Mouse (Mus musculus) heart, embryonic 16.5 days (tissue): ENCODE data around the gene Ywhab. TPM values are rescaled to one million over a fixed set of nuclear protein-coding genes. Genes with fewer than 3 reads are reported as not detected.
A peak's percentile ranks its signal among the peaks of the same experiment; 100 is the strongest.

ENCODE experiments used
- ATAC-seq: fragments of 200-750 bp; cut with Nextera tagmentation; replicated peaks from 2 replicates; pipeline ENCODE4 v1.8.0; 2017; ENCODE audit warnings: moderate number of reproducible peaks; ENCODE audit not compliant: insufficient read depth, low FRiP score; ENCODE audit errors: extremely low read depth
- H3K27ac ChIP-seq: fragments of 300-500 bp; sonication (generic); 2 replicates; pipeline ENCODE4 v1.5.1; 2014; ENCODE audit warnings: mild to moderate bottlenecking, low read length, control low read depth, moderate library complexity
- H3K27me3 ChIP-seq: fragments of 300-500 bp; sonication (generic); 2 replicates; pipeline ENCODE4 v1.6.1; 2014; ENCODE audit warnings: low read length, mixed read lengths; ENCODE audit not compliant: control insufficient read depth, insufficient read depth
- H3K36me3 ChIP-seq: fragments of 300-500 bp; sonication (generic); 2 replicates; pipeline ENCODE4 v1.6.1; 2014; ENCODE audit not compliant: control insufficient read depth, insufficient read depth
- H3K4me1 ChIP-seq: fragments of 300-500 bp; sonication (generic); 2 replicates; pipeline ENCODE4 v1.6.1; 2014; ENCODE audit warnings: low read length, mixed read lengths; ENCODE audit not compliant: control insufficient read depth, insufficient read depth
- H3K4me2 ChIP-seq: fragments of 300-500 bp; sonication (generic); 2 replicates; pipeline ENCODE4 v1.6.1; 2014; ENCODE audit warnings: low read depth, mild to moderate bottlenecking, control low read depth, low read length
- H3K4me3 ChIP-seq: fragments of 300-500 bp; sonication (generic); 2 replicates; pipeline ENCODE4 v1.5.1; 2014; ENCODE audit warnings: mild to moderate bottlenecking, control low read depth, low read length
- H3K9ac ChIP-seq: fragments of 300-500 bp; sonication (generic); 2 replicates; pipeline ENCODE4 v1.6.1; 2014; ENCODE audit warnings: low read length, control low read depth
- H3K9me3 ChIP-seq: fragments of 300-500 bp; sonication (generic); replicated peaks from 2 replicates; pipeline ENCODE4 v1.6.1; 2016; ENCODE audit warnings: low read length; ENCODE audit not compliant: control insufficient read depth
- WGBS: fragments of 180-500 bp; shearing (Covaris S2); extraction: QIAGEN DNeasy Blood & Tissue Kit; methylation state at CpG from one replicate; pipeline ENCODE4 v1.1.7; 2014; 5-methylcytosine and 5-hydroxymethylcytosine counted together
- polyA plus RNA-seq: library from polyadenylated mRNA; unstranded; fragments of >200 nt; fragmentation: Nextera tagmentation; extraction: Ambion mirVana; gene quantifications from 2 replicates; pipeline ENCODE4 v1.2.1, GENCODE M21; 2015

Ywhab gene
- polyA plus RNA-seq, 1 experiment from 2014 or later: 198 TPM

DNA sequence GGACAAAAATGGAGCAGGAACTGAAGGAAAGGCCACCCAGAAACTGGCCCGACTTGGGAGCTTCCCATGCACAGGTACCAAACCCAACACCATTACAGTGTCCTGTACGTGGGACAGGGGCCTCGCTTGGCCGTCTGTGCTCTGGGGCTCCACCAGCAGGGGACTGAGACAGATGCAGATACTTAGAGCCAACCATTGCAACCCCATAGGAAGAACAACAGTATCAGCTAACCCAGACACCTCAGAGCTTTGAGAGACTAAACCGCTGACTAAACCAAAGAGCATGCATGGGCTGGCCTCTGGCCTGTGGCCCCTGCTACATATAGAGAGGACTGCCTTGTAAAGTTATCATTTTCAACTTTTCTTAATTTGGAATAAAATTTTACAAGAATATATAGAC lies 9.7 kb downstream of the Ywhab start:
- WGBS: 66% methylated on average over 5 of the region's 5 CpGs
- no peak overlapping the region for H3K4me3 ChIP-seq
- no peak for ATAC-seq
- no peaks in the 10 kb centered on the region for H3K9me3 ChIP-seq
- H3K9ac ChIP-seq: no peak overlapping the region
- no peaks in the 10 kb centered on the region for H3K27me3 ChIP-seq
- H3K27ac ChIP-seq: no peak overlapping the region
- no peaks in the 10 kb centered on the region for H3K36me3 ChIP-seq
- H3K4me2 ChIP-seq: no peak overlapping the region
- H3K4me1 ChIP-seq: peaks cover 48% of the 10 kb centered on the region

DNA sequence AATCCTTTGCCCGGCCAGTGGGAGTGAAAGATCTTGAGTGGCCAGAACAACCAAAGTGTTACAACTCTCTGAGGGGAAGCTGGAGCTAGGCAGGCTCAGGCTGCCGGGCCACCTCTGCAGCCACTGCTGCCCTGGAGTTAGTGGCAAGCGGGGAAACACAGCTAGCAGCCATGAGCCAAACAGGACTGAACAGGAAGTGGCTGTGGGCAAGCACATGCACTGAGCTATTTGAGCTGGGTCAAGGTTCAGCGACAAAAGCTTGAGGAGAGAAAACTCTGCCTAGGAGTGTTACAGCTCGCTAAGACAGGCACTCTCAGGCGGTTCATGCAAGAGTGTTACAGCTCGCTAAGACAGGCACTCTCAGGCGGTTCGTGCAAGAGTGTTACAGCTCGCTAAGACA lies 12.2 kb downstream of the Ywhab start:
- Histone ChIP-seq H3K4me2 (peak overlapping the region; percentile 31; the same call in 1 of the 2 replicates), H3K9me3 (no peaks in the 10 kb centered on the region), H3K27me3 (no peaks in the 10 kb centered on the region), H3K4me3 (no peak overlapping the region), H3K36me3 (peaks cover 5% of the 10 kb centered on the region), H3K9ac (0 out of 2 replicates have a peak overlapping the region, but pooled peaks have one; percentile 11), H3K27ac (0 out of 2 replicates have a peak overlapping the region, but pooled peaks have one; percentile 31), H3K4me1 (peaks cover 38% of the 10 kb centered on the region)
- 53% methylated on average over 10 of the region's 10 CpGs for WGBS
- ATAC-seq: 0 out of 2 replicates have a peak, but pooled peaks have one; percentile 50

DNA sequence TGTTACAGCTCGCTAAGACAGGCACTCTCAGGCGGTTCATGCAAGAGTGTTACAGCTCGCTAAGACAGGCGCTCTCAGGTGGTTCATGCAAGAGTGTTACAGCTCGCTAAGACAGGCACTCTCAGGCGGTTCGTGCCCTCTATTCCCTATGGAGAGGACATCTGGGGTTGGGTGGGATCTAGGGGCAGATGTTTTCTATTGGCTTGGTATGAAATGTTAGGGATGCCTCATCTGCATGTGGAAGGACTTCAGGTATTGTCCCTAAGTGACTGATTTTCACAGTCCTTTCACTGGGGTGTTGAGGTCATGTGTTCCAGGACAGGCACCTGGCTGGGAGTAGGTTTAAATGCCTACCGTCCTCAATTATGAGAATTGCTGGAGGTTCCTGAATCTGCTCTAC lies 12.8 kb downstream of the Ywhab start:
- no peak overlapping the region for H3K27ac ChIP-seq
- peaks cover 10% of the 10 kb centered on the region for H3K36me3 ChIP-seq
- H3K9ac ChIP-seq: no peak overlapping the region
- ATAC-seq: no peak
- no peaks in the 10 kb centered on the region for H3K27me3 ChIP-seq
- peaks cover 34% of the 10 kb centered on the region for H3K4me1 ChIP-seq
- H3K4me3 ChIP-seq: no peak overlapping the region
- no peak overlapping the region; the same call in 1 of the 2 replicates for H3K4me2 ChIP-seq
- WGBS: 79% methylated on average over 8 of the region's 8 CpGs
- H3K9me3 ChIP-seq: no peaks in the 10 kb centered on the region

DNA sequence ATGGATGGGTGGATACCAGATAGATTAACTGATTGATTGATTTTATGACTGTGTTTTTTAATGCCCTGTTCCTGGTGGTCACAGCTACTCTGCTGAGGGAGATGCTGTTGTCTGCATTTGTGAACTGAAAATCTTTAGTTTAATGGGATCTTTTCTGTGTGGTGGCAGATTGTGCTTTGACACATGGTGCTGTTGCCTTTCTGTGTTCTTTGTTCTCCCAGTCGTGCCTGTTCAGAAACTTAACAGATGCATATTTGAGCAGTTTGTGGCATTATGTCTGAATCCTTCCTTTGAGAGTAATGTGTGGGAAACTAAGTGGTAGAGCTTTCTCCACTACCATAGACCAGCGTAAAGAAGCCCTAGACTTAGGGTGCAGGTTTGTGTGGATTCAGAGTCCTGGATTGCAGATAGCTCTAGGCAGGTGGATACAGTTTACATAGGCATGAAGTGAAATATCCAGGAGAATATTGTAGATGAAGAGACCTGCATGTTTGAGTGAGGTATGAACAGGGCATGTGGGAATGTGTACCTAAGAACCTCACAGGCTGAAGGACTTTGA lies 13.3 kb downstream of the Ywhab start:
- H3K4me1 ChIP-seq: peaks cover 34% of the 10 kb centered on the region
- ATAC-seq: no peak

DNA sequence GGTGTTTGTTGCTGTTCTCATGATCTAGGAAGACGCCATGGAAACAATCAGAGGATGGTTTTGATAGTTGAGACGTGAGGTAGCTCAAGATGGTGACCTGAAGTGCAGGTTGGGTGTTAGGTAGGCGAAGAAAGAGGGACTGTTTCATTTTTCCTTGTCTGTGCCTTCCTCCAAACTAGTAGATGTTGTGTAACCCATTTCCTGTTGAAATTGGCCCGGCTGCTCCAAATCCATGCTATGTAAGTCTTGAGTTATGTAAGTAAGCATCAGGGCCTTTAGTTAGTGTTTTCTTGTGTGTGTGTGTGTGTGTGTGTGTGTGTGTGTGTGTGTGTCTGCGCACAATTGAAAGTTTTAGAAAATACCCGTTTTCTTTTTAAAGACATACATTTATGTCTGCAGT lies 14.5 kb downstream of the Ywhab start:
- H3K9ac ChIP-seq: no peak overlapping the region
- peaks cover 24% of the 10 kb centered on the region for H3K36me3 ChIP-seq
- no peaks in the 10 kb centered on the region for H3K27me3 ChIP-seq
- H3K4me2 ChIP-seq: no peak overlapping the region
- no peak for ATAC-seq
- no peak overlapping the region for H3K4me3 ChIP-seq
- H3K9me3 ChIP-seq: no peaks in the 10 kb centered on the region
- WGBS: 76% methylated on average over 6 of the region's 6 CpGs
- H3K4me1 ChIP-seq: peaks cover 32% of the 10 kb centered on the region
- no peak overlapping the region for H3K27ac ChIP-seq

More for the DNA sequence above, 13.3 kb downstream of the Ywhab start:
- H3K27ac ChIP-seq: no peak overlapping the region
- peaks cover 15% of the 10 kb centered on the region for H3K36me3 ChIP-seq
- H3K27me3 ChIP-seq: no peaks in the 10 kb centered on the region
- 78% methylated on average over 2 of the region's 2 CpGs for WGBS
- H3K9me3 ChIP-seq: no peaks in the 10 kb centered on the region
- no peak overlapping the region for H3K9ac ChIP-seq
- H3K4me2 ChIP-seq: no peak overlapping the region
- H3K4me3 ChIP-seq: no peak overlapping the region

DNA sequence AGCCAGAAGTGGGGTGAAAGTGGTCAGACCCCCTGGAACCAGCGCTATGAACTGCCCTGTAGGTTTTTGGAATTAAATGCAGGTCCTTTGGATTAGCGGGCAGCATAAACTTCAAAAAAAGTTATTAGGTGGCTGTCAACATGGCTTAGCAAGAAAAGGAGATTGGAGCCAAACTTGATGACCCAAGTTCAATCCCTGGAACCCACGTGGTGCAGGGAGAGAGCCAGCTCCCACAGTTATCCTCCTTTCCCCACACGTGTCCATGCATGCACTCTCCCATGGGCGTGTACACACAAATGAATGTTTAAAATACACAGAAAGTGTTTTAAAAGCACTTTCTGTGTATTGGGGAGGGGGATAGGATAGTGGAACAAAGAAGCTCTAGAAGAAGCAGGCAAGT lies 15.7 kb downstream of the Ywhab start:
- H3K36me3 ChIP-seq: peaks cover 34% of the 10 kb centered on the region
- H3K27me3 ChIP-seq: no peaks in the 10 kb centered on the region
- no peak overlapping the region for H3K4me3 ChIP-seq
- WGBS: 81% methylated on average over 5 of the region's 5 CpGs
- no peak overlapping the region for H3K9ac ChIP-seq
- peaks cover 25% of the 10 kb centered on the region for H3K4me1 ChIP-seq
- no peak overlapping the region for H3K27ac ChIP-seq
- no peaks in the 10 kb centered on the region for H3K9me3 ChIP-seq
- H3K4me2 ChIP-seq: no peak overlapping the region
- no peak for ATAC-seq

DNA sequence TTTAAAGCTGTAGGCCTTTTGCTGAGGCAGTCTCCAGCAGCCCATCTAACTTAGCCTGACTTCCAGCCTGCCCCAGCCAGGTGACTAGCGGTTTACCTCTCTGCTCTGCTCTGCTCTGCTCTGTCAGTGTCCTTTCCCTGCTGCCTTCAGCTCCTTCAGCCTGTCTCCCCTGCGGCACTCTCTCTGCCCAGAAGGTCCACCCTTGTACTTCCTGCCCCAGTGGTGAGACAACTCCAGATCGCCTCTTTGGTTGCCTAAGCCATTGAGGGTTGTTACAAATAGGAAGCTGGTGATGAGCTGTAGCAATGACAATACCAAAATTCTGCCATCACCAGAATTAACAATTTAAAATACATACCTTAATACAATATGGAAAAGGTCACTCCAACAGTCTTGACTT lies 16.2 kb downstream of the Ywhab start:
- WGBS: 86% methylated on average over 3 of the region's 3 CpGs
- H3K27ac ChIP-seq: no peak overlapping the region
- H3K36me3 ChIP-seq: peaks cover 39% of the 10 kb centered on the region
- peaks cover 21% of the 10 kb centered on the region for H3K4me1 ChIP-seq
- H3K4me2 ChIP-seq: no peak overlapping the region
- H3K4me3 ChIP-seq: no peak overlapping the region
- no peaks in the 10 kb centered on the region for H3K27me3 ChIP-seq
- no peak for ATAC-seq
- no peak overlapping the region for H3K9ac ChIP-seq
- no peaks in the 10 kb centered on the region for H3K9me3 ChIP-seq

DNA sequence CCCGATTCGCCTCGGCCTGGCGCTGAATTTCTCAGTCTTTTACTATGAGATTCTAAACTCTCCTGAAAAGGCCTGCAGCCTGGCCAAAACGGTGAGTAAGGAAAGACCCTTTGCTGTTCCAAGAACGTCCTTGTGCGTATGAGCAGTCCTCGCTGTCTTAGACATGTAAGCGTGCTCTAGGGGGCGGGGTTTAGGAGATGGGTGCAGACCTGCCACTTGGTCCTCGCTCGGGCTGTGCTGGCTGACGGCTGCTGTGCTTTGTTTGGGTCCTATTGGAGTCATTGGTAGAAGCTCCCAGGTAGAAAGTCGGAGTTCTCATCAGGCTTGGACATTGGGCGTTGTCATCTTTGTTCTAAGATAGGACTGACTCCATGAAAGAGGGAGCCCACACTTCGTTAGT lies 20.5 kb downstream of the Ywhab start:
- no peak for ATAC-seq
- no peak overlapping the region for H3K27ac ChIP-seq
- H3K4me2 ChIP-seq: no peak overlapping the region
- H3K9ac ChIP-seq: no peak overlapping the region
- peaks cover 61% of the 10 kb centered on the region for H3K36me3 ChIP-seq
- WGBS: 87% methylated on average over 16 of the region's 16 CpGs
- no peak overlapping the region for H3K4me3 ChIP-seq
- H3K4me1 ChIP-seq: no peaks in the 10 kb centered on the region
- H3K9me3 ChIP-seq: no peaks in the 10 kb centered on the region
- no peaks in the 10 kb centered on the region for H3K27me3 ChIP-seq

DNA sequence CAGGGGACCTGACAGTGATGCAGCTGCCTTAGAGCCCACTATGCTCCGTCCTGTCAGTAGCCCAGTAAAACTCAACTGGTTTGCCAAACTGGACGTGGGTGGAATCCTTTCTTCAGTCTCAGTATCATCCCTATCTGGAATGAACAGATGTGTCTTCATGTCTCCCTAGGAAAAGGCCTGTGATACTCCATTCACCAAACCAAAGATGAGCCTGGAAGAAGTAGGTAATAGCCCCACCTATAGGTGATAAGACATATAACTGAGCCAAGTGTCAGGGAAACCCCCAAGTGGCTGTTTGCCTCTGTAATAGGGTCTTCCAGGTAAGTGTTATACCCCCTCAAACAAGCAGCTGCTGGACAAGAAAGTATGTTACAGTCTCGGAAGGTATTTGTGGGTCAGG lies 24.1 kb downstream of the Ywhab start:
- Histone ChIP-seq H3K4me2 (no peak overlapping the region), H3K4me1 (no peaks in the 10 kb centered on the region), H3K27ac (no peak overlapping the region), H3K9ac (no peak overlapping the region), H3K9me3 (no peaks in the 10 kb centered on the region), H3K27me3 (no peaks in the 10 kb centered on the region), H3K4me3 (no peak overlapping the region), H3K36me3 (peaks cover 40% of the 10 kb centered on the region)
- WGBS: 86% methylated on average over 3 of the region's 3 CpGs
- no peak for ATAC-seq
